Mouse (Mus musculus) brain, embryonic 14.5 days (tissue): ENCODE results near the gene Spata6. TPM values are rescaled to one million over a fixed set of nuclear protein-coding genes. Genes with fewer than 3 reads are reported as not detected.
A peak's percentile ranks its signal among the peaks of the same experiment; 100 is the strongest.

Source experiments
- DNase-seq: peaks from one replicate; pipeline ENCODE4 v3.0.0-alpha.2; 2011; ENCODE audit warnings: low read depth
- CTCF ChIP-seq: fragments of 200-500 bp; IDR thresholded peaks from 2 replicates; pipeline ENCODE4 v1.5.1; 2012; ENCODE audit warnings: inconsistent platforms, mild to moderate bottlenecking, moderate library complexity, borderline replicate concordance; ENCODE audit not compliant: insufficient read depth, insufficient read length; ENCODE audit errors: extremely low read depth
- POLR2A ChIP-seq: fragments of 200-500 bp; IDR thresholded peaks from 2 replicates; pipeline ENCODE4 v1.6.1; 2012; ENCODE audit warnings: mild to moderate bottlenecking, inconsistent platforms, borderline replicate concordance; ENCODE audit not compliant: poor library complexity, insufficient read depth, insufficient read length, severe bottlenecking; ENCODE audit errors: extremely low read depth
- polyA plus RNA-seq: library from polyadenylated mRNA; depleted of rRNA; stranded (reverse); fragments of >200 nt; gene quantifications from 2 replicates; pipeline ENCODE4 v1.2.3, GENCODE M21; 2012; rRNA removed

Gene Spata6
- polyA plus RNA-seq, 1 experiment = 12.2 TPM

- peak; percentile 31 for DNase-seq
- TF ChIP-seq CTCF (no peak), POLR2A (no peak)
Observed at GRCm38 (mm10) chr4:111867743-111868401, 148.1 kb downstream of the Spata6 start.

Other genes starting within 250 kb of the Spata6 start
- gene Slc5a9, start 182.9 kb downstream of the Spata6 start, polyA plus RNA-seq = 0.01 and 0.21 TPM in 2 replicates
- not detected in 2 replicates for gene Skint8, start 199.4 kb downstream of the Spata6 start, polyA plus RNA-seq